Mouse (Mus musculus) R1 (cell line): ENCODE measurements around the gene Ripply2.

Experiments
- DNase-seq: peaks from one replicate; pipeline ENCODE4 v3.0.0-alpha.2; 2018; ENCODE audit warnings: low read depth, low spot score

Ripply2 gene

DNA sequence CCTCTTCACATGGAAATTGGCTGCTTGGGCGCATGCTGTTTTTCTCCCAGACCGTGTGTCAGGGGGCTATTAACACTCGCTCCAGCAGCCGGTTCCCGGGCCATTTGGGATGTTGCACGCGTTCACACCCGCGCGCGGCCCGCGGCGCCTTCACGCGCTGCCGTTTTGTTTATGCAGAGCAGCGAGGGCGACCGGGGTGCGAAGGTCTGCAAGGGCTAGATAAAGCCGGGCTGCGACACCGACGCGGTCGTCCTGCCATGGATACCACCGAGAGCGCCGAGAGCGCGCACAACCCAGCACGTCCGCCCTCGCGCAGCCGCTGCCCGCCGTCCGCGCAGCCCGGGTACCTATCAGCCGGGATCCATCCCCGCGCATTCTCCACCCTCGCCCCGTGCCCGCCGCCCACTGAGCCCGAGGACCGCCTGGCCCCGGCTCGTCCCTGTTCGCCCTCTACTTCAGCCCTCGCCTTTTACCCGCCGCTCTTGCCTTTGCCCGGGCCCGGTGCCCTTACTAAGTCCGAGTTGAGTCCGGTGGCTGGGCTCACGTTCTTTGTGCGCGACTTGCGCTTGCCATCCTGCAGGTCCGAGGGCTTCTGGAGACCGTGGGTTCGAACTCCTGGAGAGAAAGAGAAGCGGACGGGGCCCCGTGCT is at the start of gene Ripply2:
Gene Ripply2, plus strand, starts transcription at position 250 of the 650 bp plus-strand sequence.
- DNase-seq, result peak; percentile 49

DNA sequence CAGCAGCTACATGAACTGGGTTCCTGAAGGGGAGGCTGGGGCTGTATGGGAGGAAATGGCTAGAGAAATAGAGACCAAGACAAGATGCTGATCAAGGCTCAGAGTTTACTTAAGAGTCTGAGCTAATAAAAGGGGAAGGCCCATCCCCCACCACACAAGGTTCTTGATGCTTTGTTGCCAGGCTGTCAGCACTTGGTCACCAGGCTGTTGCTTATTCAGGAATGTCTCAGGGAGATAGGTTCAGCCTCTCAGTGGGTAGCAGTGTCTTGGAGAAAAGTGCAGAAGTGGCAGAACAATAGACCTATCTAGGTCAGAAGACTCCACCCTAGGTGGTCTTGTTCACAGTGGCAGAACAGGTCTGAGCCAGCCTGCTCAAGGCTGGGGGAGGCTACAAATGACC is 42.9 kb upstream of the Ripply2 start:
- DNase-seq, result peak; percentile 68

DNA sequence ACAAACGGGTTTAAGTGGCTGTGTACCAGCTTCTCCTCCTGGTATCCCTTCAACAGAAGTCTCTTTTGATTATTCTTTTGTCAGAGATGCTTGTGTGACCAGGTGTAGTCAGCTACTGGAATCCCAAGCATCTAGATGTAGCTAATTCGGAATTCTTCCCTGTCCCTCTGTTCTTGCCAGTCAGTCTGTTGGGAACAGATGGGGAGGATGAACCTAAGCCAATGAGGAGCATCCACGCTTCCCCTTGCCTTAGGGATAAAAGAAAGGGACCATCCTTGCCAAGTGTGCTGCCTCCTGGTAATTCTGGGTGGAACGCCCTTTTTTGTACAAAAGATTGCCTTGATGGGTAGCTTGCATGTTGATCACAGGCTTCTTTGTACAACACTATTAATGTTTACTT is 41.8 kb upstream of the Ripply2 start:
- no peak for DNase-seq

DNA sequence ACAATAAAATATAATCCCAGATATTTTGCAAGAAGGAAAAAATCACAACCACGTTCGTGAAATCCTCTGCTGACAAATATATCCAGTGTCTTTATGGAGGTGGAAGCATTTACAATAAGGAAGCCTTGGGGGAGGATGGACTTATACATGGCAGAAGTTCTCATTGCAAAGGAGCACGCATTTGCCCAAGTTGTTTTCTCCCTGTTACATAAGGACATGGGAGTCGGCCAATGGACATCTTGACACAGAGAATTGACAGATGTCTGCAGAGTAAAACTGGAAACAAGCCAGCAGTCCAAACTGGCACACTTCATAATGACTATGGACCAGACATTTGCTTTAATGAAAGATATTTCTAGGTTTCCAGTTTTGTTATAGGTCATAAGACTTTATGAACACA is 38.4 kb upstream of the Ripply2 start:
- DNase-seq, result no peak

DNA sequence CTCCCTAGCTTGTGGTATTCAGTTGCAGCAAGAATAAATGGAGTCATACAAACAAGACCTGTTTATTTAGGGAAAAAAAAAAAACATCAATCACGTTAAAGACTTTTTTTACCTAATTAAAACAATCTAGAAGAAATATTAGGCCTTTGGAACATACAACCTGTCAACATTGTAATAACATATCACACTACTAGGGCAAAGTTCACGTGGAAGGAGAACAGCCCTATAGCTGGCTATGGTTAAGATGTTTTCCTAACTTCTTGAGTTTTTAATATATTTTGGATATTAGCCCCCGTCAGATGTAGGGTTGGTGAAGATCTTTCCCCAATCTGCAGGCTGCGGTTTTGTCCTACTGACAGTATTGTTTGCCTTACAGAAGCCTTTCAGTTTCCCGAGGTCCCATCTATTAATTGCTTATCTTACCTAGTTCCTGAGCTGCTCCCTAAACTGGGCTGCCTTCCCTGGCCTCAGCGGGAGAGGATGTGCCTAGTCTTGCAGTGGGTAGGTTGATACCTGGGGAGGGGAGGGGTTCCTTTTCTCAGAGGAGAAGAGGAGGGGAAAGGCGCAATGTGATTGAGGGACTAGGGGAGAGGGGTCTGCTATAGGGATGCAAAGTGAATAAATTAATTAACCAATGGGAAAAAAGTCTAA is 37.0 kb upstream of the Ripply2 start:
- no peak for DNase-seq

DNA sequence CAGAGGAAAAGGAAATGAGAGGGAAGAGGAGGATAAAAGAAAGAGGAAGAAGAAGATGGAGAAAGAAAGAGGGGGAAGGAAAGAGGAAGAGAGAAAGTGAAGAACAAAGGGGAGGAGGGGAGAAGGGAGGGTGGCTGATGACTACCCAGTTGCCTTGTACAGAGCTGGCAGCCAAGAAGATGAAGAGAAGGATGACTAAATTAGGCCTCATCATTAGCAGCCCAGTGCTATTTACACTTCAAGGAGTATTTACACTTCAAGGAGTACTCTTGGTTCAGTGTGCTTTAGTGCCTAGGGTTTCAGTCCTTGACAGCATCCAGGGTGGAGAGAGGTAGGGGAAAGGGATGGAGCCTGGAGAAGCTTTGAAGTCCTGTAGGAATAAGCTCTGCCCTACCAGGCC is 35.3 kb upstream of the Ripply2 start:
- no peak for DNase-seq

DNA sequence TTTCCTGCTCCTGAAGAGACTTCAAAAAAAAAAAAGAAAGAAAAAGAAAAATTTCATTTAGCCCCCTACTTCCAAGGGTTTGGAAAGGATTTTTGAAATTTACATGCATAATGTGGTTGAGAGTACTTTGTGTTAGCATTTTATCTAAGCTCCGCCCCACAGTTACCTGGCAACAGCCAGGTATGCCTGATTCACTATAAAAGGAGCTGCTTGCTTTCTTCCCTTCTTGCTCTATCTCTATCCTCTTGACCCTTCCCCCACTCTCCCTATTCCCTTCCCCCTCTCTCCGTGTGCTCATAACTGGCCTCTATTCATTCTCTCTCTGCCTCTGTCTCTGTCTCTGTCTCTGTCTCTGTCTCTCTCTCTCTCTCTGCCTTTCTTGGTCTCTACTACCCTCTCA is 34.4 kb upstream of the Ripply2 start:
- peak; percentile 9 for DNase-seq

DNA sequence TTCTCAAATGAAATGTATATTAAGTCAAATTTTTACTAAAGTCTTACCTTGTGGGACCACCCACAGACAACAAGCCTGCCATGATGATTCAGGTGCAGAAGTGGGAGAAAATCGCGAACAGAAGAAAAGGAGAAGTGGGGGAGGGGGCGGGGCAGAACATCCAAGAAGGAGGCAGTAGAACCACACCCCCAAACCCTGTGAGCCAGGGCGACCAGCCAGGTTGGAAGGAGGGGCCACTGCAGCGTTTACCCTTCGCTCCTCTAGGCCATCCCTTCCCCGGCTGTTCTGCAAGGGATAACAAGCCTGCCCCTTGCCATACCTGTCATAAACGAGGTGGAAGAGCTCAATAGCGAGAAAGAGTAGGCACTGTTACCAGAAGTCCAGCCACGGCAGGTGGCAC is 33.8 kb upstream of the Ripply2 start:
- DNase-seq, result peak; percentile 16

DNA sequence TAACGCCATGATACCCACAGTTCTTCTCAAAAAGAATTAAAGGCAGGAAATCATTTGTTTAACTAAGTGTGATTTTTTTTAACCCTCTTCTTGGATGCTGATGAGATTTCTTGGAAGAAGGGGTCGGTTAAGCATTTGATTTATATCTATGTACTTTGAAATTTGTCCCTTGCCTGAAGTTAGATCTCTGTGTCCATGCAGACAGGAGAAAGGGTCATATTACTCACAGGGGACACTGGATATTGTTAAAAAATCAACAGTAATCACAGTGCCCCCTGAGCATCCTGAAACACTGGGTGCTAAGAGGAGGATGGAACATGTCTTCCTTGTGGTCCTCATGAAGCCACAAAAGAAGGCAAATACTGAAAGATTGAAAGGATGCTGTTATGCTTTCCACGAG is 30.8 kb upstream of the Ripply2 start:
- no peak for DNase-seq

DNA sequence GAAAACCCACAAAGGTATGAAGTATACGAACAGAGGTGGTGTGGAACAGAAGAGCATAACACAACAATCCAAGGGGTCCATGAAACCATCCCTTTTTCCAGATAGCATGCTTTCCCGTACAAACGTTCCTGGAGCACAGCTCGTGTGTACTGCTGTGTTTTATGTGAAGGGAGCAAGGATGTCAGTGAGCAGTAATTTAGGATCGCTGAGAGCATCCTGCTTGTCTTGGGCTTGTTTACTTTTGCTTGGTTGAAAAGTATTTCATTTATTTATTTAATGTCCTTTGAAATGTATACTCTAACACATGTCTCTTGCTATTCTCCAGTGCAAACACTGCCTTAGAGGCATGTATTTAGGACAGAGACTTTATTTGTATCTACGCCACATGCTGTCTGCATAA is 30.2 kb upstream of the Ripply2 start:
- no peak for DNase-seq

DNA sequence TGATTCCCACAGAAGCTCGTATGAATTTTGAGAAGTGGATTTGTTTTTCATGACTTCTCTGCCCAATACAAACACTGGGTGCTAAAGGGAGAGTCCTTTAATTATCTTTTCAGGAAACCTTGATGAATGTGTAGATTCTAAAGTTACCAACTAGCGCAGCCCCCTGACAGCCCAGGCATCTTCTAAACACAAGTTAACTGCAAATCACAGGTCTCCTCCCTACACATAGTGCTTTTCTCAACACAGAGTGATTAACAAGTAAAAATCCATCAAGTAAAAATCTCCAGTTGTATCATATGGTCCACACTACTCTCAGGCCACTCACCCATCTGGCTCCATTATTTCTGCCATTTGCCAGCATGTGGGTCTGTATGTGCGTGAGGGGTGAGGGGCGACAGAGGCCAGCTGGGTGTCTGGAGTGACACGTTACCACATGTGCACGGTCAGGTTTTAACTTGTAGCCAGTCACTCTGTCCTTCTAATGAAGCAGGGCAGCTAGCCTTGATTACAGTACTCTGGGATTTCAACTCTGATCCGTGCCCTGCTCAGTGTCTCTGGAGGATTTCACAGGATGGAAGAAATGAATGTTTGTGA is 28.5 kb upstream of the Ripply2 start:
- DNase-seq, result no peak

DNA sequence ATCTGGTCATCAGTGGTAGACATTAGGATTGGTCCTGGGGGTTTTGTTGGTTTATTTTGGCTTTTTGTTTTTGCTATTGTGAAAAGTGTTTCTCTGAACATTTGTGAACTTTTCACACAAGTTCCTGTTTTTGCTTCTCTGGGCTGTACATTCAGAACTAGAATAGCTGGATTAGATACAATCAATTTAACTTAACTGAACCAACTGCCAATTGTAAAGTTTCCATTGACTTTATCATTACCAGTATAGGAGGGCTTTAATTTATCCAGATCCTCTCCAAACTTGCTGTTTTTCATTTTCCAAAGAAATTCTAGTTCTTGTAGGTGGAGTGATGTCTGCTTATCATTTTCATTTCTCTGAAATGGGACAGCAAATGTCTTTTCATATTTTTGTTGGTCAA is 25.5 kb upstream of the Ripply2 start:
- no peak for DNase-seq

DNA sequence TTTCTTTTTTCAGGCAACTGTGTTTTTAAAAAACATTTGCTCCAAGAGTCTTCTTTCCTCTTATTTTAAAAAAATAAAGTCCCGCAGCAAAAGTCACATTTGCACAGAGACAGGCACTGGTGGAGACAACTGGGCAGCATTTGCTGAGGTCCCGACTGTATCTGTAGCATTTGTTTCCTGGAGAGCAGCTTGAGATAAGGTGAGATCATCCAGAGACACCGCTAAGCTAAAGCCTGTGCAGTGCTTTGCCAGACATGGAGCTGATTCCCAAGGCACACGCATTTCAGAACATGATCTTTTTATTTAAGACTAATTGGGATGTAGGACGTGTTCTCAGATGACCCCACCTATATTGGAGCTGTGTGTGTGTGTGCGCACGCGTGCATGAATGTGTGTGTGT is 23.6 kb upstream of the Ripply2 start:
- no peak for DNase-seq

DNA sequence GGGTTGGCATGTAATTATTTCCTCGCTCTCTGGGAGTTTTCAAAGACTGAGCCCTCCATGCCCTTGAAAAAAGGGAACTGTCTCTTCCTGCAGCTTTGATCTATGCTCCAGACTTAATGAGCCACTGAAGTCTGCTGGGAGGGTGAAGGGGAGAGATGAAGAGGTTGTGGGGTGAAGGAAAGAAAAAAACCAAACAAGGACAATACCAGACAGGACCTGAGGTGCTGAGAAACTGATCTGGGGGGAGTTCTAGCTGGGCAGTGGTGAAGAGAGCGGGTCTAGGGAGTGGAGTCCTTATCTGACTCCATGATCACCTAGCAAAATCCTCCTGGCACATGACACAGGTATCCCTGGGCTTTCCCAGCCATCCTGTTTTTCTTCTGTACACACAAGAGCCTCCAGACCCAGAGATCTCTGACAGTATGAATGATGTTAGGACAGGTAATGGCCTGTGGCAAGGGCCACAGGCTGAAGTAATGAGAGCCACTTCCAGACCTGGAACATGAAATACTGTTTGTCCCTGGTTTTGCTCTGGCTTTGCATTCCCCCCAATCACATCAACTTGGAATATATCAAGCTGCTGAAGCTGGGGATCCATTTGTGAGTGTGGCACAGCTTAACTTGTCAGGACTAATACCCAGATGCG is 18.2 kb upstream of the Ripply2 start:
- no peak for DNase-seq

DNA sequence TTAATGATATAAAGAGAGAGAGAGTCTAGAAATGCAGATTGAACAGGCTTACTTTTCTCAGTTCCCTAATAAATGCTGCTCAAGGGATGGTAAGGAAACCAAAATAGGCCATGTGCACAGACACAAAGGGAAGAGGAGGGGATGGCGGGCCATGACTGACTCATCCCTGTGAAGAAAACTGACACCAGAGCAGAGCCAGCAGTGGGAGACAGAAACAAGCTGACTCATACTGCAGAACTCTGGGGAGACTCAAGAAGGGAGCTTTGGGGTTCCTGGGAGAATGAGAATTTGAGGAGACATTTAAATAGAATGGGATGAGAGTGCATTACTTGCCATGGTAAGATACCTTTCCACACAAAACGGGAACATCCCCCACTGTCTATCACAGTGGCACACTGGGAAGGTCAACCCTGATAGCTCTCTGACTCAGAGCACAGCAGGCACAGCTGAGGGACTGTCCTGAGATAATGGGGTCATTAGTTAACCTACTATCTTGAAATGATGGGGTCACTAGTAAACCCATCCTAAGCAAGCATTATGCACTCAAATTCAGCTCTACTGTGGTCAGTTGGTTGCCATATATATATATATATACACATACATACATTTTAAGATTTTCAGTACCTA is 15.3 kb upstream of the Ripply2 start:
- DNase-seq, result no peak

DNA sequence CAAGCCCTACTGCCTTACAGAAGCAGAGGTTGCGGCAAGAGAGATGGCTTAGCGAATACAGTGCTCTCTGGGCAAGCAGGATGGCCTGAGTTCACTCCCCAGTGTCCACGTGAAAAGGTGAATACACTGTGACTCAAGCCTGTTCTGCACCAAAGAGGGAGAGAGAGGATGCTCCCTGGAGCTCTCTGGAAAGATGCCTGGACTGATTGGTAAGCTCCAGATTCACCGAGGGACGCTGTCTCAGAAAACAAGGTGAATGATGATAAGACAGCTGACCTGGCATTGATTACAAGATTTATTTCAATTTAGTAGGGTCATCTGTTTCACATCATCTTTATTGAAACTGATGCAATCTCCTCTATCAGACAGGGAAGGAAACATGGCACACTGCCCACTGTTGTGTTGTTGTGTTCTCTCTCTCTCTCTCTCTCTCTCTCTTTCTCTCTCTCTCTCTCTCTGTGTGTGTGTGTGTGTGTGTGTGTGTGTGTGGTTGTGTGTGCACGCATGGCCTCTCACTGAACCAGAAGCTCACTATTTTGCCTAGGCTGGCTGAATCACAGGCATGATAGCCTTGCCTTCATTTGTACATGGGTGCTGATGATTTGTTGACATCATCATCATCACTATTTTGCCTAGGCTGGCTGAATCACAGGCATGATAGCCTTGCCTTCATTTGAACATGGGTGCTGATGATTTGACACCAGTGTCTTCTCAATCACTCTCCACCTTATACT is 10.5 kb upstream of the Ripply2 start:
- DNase-seq, result no peak

DNA sequence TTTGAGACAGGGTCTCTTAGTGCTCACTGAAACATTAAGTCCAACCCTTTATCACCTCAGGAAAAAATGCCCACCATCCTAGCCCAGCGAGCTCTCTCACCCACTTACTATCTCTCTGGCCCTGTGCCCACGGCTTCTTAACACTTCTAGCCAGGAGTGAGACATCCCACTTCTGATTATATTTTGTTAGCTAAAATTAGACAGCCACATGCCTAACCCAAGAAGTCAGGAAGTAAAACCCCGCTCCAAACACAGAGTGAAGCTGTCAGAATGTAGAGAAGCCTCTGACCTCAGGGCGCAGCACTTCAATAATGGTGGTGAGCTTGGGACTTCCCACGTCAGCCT is 9.9 kb upstream of the Ripply2 start:
- no peak for DNase-seq

DNA sequence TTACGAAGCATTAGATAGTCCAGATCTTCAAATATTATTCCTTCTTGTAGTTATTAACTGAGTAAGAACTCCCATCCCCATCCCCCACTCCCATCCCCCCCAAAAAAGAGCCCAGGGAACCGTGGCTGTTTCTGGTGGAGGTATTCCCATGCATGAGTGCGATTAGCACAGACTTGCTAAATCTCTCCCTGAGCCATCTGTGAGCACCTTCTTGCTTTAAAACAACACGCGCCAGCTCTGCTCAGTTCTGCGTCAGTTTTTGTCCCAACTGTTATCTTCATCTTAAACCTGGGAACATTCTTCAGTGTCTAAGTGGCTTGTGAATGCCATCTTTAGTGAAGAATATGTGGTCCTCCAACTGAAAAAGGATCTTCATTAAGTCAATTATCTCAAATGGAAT is 6.8 kb upstream of the Ripply2 start:
- no peak for DNase-seq

DNA sequence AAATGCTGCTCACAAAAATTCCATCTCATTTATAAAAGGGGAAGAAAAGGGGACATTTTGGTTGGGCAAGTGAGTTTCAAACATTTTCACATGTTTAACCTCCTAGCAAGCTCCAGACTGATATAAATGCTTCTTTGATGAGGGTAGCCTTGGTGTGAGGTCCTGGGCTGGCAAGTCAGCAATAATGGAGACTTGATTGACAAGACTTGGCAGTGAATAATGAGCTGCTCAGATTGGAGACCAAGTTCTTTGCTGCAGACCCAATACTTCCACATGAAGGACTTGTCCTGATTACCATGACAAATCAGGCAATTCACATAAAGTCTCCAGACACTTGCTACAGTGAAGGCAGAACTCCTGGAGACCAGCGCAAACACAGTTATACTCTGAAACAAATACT is 6.4 kb upstream of the Ripply2 start:
- DNase-seq, result no peak

DNA sequence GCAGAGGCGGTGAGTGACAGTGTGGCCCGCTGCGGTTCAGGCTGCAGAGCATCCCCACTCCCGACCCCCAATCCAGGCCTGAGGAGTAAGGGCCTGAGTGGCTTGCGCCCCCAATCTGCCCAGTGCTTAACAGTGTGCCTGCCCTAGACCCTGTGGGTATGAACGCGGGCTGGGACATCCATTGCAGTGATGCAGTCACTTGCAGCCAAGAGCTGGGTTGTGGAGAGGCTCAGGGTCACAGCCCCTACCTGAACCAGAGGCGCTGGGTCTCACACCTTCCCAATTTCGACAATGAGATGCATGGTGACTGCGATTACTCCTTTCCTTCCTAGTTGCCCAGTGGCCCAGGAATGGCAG is 579 bp downstream of the Ripply2 start:
- DNase-seq, result peak; percentile 37

DNA sequence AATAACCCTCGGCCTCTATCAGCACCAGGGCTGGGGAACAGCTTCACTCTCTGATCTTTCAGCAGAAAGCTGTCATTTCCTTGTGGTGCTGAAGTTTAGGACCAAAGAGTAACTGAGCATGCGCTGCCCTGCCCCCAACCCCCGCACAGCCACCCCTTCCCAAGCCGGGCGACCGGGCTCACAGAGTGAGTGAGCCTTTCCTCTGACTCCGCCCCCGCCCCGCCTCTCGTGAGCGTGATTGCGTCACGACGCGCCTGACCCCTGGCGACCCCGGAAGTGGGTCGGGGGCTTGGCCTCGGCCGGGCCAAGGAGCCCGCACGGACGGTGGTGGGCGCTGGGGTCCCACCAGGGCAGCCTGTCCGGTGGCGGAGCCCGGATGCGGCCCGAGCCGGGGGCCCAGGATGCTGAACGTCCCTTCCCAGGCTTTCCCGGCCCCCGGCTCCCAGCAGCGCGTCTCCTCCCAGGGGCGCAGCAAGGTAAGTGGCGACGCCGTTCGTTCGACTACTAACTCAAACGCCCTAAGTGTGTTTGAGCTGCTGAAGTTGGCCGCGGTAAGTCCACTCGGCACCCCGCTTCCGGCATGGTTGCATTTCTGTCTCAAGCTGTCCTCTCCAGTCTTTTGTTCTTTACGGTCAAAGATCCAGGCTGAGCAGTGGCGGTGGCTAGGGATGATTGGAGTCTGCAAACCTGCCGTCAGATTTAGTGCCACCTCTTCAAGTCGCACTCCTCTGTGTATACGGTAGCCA is 6.6 kb downstream of the Ripply2 start, which contains the start of gene Cyb5r4:
Gene Cyb5r4, plus strand, starts transcription at position 237 of the 746 bp plus-strand sequence.
- peak; percentile 97 for DNase-seq
